Mouse (Mus musculus) hindbrain, embryonic 13.5 days (tissue): ENCODE data around the gene Ankrd28. TPM values are rescaled to one million over a fixed set of nuclear protein-coding genes. Genes with fewer than 3 reads are reported as not detected.

Experiments
- ATAC-seq: fragments of 200-750 bp; cut with Nextera tagmentation; 2 replicates; pipeline ENCODE4 v1.8.0; 2017; ENCODE audit warnings: moderate TSS enrichment; ENCODE audit not compliant: low FRiP score
- H3K27ac ChIP-seq: fragments of 300-500 bp; sonication (generic); 2 replicates; pipeline ENCODE4 v1.5.1; 2015; ENCODE audit warnings: inconsistent platforms, mild to moderate bottlenecking, moderate library complexity
- H3K27me3 ChIP-seq: fragments of 300-500 bp; sonication (generic); 2 replicates; pipeline ENCODE4 v1.6.1; 2015; ENCODE audit warnings: mild to moderate bottlenecking, inconsistent platforms
- H3K36me3 ChIP-seq: fragments of 300-500 bp; sonication (generic); 2 replicates; pipeline ENCODE4 v1.6.1; 2015; ENCODE audit warnings: mild to moderate bottlenecking, inconsistent platforms
- H3K4me1 ChIP-seq: fragments of 300-500 bp; sonication (generic); replicated peaks from 2 replicates; pipeline ENCODE4 v1.6.1; 2015; ENCODE audit warnings: inconsistent platforms
- H3K4me2 ChIP-seq: fragments of 300-500 bp; sonication (generic); 2 replicates; pipeline ENCODE4 v1.6.1; 2015; ENCODE audit warnings: inconsistent platforms, mild to moderate bottlenecking, moderate library complexity
- H3K4me3 ChIP-seq: fragments of 300-500 bp; sonication (generic); 2 replicates; pipeline ENCODE4 v1.5.1; 2015; ENCODE audit warnings: mild to moderate bottlenecking, inconsistent platforms
- H3K9ac ChIP-seq: fragments of 300-500 bp; sonication (generic); 2 replicates; pipeline ENCODE4 v1.6.1; 2015; ENCODE audit warnings: mild to moderate bottlenecking, inconsistent platforms
- H3K9me3 ChIP-seq: fragments of 300-500 bp; sonication (generic); 2 replicates; pipeline ENCODE4 v1.6.1; 2016; ENCODE audit warnings: inconsistent platforms
- WGBS: fragments of 180-500 bp; shearing (Covaris S2); methylation state at CpG from one replicate; pipeline ENCODE4 v1.1.7; 2015; 5-methylcytosine and 5-hydroxymethylcytosine counted together
- polyA plus RNA-seq: library from polyadenylated mRNA; unstranded; fragments of >200 nt; fragmentation: Nextera tagmentation; extraction: Ambion mirVana; gene quantifications from 2 replicates; pipeline ENCODE4 v1.2.1, GENCODE M21; 2015

Gene Ankrd28
- polyA plus RNA-seq, 1 experiment from 2014 or later = 7.8 TPM

DNA sequence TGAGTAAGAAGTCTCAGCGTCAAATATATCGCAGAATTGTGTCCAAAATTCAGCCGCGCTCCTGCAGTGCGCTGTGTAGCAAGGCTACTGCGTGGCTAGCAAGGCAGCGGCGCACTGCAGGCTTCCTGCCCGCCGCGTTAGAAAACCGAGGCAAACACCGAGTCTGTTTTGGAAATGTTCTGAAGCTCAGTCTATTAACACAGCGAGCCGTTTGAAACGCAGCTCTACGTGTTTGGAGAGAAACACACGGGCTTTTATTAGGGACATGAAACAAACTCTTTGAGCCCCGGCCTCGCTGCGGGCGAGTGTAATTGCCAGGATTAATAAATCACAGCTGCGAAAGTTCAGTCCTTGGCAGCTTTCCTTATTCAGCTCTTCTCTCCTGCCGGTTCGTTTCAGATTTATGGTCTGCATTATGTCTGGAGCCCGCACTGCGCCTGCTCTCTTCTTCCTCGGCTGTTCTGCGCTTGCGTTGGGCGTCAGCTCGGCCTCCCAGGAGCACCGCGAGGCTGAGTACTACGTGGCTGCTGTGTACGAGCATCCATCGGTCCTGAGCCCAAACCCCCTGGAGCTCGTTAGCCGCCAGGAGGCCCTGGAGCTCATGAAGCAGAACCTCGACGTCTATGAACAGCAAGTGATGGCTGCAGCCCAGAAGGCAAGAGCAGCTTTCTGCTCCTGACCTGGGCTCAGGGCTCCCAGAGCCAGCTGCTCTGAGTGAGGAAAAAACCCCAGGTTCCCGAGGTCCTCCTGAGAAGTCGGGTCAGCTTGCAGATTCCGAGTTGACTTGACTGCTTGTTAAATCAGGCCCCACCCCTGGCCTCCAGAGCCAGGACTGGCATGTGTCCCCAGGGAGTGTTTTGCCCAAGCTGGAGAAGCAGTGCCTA lies 168.5 kb downstream of the Ankrd28 start:
- peak overlapping the region; percentile 79 for H3K9ac ChIP-seq
- H3K4me1 ChIP-seq = peaks cover 81% of the 10 kb centered on the region
- peak overlapping the region; percentile 99 for H3K27ac ChIP-seq
- ATAC-seq = peak; percentile 95
- peak overlapping the region; percentile 41 for H3K4me3 ChIP-seq
- peaks cover 4% of the 10 kb centered on the region for H3K36me3 ChIP-seq
- WGBS = 6% methylated on average over 44 of the region's 44 CpGs
- peak overlapping the region; percentile 69 for H3K4me2 ChIP-seq
- no peaks in the 10 kb centered on the region for H3K27me3 ChIP-seq
- no peaks in the 10 kb centered on the region for H3K9me3 ChIP-seq

DNA sequence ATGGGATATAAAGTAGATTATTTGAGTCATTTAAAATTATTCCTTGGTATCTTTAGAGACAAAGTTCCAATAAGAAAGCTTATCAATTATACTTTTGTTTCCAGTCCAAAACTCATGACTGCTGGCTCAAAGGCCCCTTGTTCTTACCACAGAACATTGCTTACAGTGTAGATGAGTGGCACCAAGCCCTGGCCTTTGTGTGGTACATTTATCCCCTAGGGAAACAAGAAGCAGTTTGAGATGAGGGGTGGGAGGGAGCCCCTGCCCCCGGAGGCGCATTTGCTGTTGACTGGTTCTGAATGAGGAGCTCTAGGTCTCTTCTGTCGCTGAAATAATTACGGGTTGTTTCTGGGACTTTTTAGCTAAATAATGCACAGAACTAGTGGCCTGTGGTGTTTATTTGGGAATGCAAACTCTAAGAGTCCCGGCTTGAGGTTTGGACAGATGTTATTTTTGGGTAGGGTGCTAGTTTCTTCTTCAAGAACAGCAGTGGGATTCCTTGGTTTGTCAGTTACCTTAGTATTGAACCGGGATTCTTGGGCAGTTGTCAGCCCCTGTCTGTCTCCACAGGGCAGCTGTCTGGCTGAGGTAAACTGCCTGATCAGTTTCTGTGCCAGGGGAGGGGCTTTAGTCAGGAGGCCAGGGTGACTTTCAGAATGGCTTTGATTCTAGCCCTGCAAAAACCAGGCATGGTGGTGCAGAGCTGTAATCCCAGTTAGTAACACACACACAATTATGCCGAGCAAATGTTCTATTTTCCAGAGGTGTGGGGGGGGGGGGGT lies 169.9 kb downstream of the Ankrd28 start:
- peak overlapping the region; percentile 99 for H3K27ac ChIP-seq
- no peaks in the 10 kb centered on the region for H3K9me3 ChIP-seq
- peak overlapping the region; percentile 69; the same call in 1 of the 2 replicates for H3K4me2 ChIP-seq
- no peaks in the 10 kb centered on the region for H3K36me3 ChIP-seq
- H3K27me3 ChIP-seq = no peaks in the 10 kb centered on the region
- H3K9ac ChIP-seq = no peak overlapping the region
- no peak overlapping the region for H3K4me3 ChIP-seq
- ATAC-seq = no peak
- 52% methylated on average over 7 of the region's 7 CpGs for WGBS
- peaks cover 77% of the 10 kb centered on the region for H3K4me1 ChIP-seq

DNA sequence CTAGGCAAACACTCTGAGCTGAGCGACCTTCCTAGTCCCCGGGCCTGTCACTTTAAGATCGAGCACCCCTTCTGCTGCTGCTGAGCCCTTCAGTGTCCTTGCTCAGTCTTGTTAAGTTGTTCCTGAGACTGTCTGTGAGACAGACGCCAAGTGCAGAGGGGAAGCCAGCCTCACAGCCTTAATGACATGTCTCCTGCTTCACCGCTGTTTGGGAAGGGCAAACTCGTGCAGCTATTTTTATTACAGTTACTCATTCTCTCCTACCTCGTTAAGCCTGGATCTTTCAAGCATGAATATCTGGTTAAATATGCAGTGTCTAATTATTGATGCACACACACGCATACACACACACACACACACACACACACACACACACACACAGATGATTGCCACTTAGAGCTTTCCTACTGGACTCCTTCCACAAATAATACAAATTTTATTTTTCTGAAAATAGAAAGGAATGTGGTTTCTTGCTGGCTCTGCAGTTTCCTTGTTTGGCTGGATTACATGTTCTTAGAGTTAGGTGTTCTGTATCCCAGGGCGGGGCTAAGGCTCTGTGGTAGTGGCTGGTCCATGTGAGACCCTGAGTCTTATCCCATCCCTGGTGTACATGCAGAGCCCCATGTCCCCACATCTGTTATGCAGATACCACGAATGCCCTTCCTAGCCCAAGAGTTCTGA lies 170.8 kb downstream of the Ankrd28 start:
- ATAC-seq = no peak
- no peak overlapping the region for H3K4me2 ChIP-seq
- peaks cover 69% of the 10 kb centered on the region for H3K4me1 ChIP-seq
- H3K27ac ChIP-seq = peak overlapping the region; percentile 99
- no peaks in the 10 kb centered on the region for H3K27me3 ChIP-seq
- H3K36me3 ChIP-seq = no peaks in the 10 kb centered on the region
- no peak overlapping the region for H3K9ac ChIP-seq
- 51% methylated on average over 10 of the region's 10 CpGs for WGBS
- no peaks in the 10 kb centered on the region for H3K9me3 ChIP-seq
- H3K4me3 ChIP-seq = no peak overlapping the region

DNA sequence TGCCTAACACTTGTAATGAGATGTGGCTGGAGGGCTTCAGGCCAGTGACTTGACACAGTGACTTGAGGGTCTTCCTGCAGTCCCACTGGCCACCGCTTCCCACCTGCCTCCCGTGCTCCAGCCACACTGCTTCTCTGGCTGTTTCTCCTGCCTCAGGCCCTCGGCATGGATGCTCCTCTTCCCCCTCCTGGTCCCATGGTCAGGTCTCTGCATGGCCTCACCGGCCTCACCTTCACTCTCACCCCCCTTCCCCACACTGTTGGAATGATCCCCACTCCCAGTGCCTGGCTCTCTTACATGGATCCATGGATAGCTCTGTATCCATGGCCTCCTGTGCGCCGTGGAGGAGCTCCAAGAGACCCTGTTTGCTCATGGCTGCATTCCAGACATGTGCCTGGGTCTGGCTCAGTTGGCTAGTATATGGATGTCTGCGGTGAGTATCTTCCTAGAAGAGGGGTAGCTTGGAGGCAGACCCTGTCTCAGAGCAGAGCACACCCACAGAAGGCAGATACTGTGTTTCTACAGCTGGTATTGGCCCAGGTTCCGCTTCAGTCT lies 172.2 kb downstream of the Ankrd28 start:
- H3K4me3 ChIP-seq = no peak overlapping the region
- no peaks in the 10 kb centered on the region for H3K27me3 ChIP-seq
- no peak for ATAC-seq
- H3K27ac ChIP-seq = no peak overlapping the region
- WGBS = 91% methylated on average over 8 of the region's 8 CpGs
- no peaks in the 10 kb centered on the region for H3K9me3 ChIP-seq
- H3K36me3 ChIP-seq = no peaks in the 10 kb centered on the region
- H3K4me2 ChIP-seq = no peak overlapping the region
- H3K9ac ChIP-seq = no peak overlapping the region
- peaks cover 54% of the 10 kb centered on the region for H3K4me1 ChIP-seq

- peaks cover 43% of the 10 kb centered on the region for H3K4me1 ChIP-seq
- 0 out of 2 replicates have a peak overlapping the region, but pooled peaks have one; percentile 35 for H3K27ac ChIP-seq
- no peaks in the 10 kb centered on the region for H3K36me3 ChIP-seq
- H3K9ac ChIP-seq = no peak overlapping the region
- no peak for ATAC-seq
- no peak overlapping the region for H3K4me3 ChIP-seq
- no peaks in the 10 kb centered on the region for H3K9me3 ChIP-seq
- 44% methylated on average over 5 of the region's 5 CpGs for WGBS
- H3K4me2 ChIP-seq = no peak overlapping the region
- H3K27me3 ChIP-seq = no peaks in the 10 kb centered on the region
Observed at GRCm38 (mm10) chr14:31656857-31657645, 173.4 kb downstream of the Ankrd28 start.

- H3K36me3 ChIP-seq = no peaks in the 10 kb centered on the region
- 81% methylated on average over 7 of the region's 7 CpGs for WGBS
- no peak overlapping the region for H3K4me3 ChIP-seq
- peaks cover 39% of the 10 kb centered on the region for H3K4me1 ChIP-seq
- no peak for ATAC-seq
- no peaks in the 10 kb centered on the region for H3K27me3 ChIP-seq
- no peaks in the 10 kb centered on the region for H3K9me3 ChIP-seq
- H3K27ac ChIP-seq = no peak overlapping the region
- no peak overlapping the region for H3K4me2 ChIP-seq
- H3K9ac ChIP-seq = no peak overlapping the region
Observed at GRCm38 (mm10) chr14:31656386-31656785, 174.1 kb downstream of the Ankrd28 start.

DNA sequence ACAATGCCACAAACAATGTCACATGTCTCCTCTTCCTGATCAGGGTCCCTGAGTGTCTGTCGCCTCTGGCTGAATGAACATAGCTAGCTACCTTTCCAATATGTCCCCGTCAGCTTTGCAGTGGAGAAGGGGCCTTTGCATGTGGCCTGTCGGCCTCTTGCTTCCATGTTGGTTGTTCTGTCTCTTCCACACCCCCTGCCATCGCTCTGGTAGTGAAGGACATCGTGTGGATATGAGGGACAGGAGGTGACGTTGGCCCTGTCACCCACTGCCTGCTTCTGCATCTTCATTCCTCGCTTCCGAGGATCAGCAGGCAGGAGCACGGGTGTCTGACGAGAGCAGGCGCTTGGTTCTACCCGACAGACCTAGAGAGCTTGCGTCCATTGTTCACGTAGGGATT lies 175.0 kb downstream of the Ankrd28 start:
- H3K9ac ChIP-seq = no peak overlapping the region
- H3K9me3 ChIP-seq = 0 out of 2 replicates have a peak, but pooled peaks cover under 1% of the 10 kb centered on the region
- ATAC-seq = no peak
- WGBS = 81% methylated on average over 14 of the region's 14 CpGs
- no peak overlapping the region for H3K4me2 ChIP-seq
- H3K4me3 ChIP-seq = no peak overlapping the region
- H3K4me1 ChIP-seq = peaks cover 30% of the 10 kb centered on the region
- no peaks in the 10 kb centered on the region for H3K27me3 ChIP-seq
- no peak overlapping the region for H3K27ac ChIP-seq
- H3K36me3 ChIP-seq = no peaks in the 10 kb centered on the region

DNA sequence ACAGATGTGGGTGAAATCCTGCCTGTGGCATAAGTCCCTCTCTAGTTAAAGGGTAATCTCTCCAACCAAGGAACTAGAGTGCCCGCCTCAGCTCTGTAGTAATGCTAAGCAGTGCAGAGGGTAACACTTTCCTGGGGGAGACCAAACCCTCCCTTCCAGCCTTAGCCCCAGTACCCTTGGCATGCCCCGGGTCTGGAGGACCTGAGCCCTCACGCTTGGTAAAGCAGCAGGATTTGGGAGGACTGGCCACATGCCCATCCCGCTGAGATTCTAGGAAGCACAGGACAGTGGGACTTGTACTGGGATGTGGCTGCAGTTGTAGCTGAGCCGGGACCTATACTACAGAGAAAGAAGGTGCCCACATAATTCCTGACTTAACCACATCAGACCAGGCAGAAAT lies 175.6 kb downstream of the Ankrd28 start:
- no peaks in the 10 kb centered on the region for H3K36me3 ChIP-seq
- 0 out of 2 replicates have a peak, but pooled peaks cover 3% of the 10 kb centered on the region for H3K9me3 ChIP-seq
- no peak overlapping the region for H3K9ac ChIP-seq
- H3K4me3 ChIP-seq = no peak overlapping the region
- H3K27ac ChIP-seq = no peak overlapping the region
- 88% methylated on average over 5 of the region's 5 CpGs for WGBS
- ATAC-seq = no peak
- no peaks in the 10 kb centered on the region for H3K27me3 ChIP-seq
- no peak overlapping the region for H3K4me2 ChIP-seq
- peaks cover 25% of the 10 kb centered on the region for H3K4me1 ChIP-seq

GRCm38 (mm10) chr14:31653101-31653875 lies 177.2 kb downstream of the Ankrd28 start:
- H3K9me3 ChIP-seq = 0 out of 2 replicates have a peak, but pooled peaks cover 3% of the 10 kb centered on the region
- no peak for ATAC-seq
- WGBS = 88% methylated on average over 14 of the region's 14 CpGs
- no peaks in the 10 kb centered on the region for H3K36me3 ChIP-seq
- H3K4me3 ChIP-seq = no peak overlapping the region
- no peak overlapping the region for H3K27ac ChIP-seq
- H3K4me1 ChIP-seq = peaks cover 11% of the 10 kb centered on the region
- H3K4me2 ChIP-seq = no peak overlapping the region
- no peak overlapping the region for H3K9ac ChIP-seq
- no peaks in the 10 kb centered on the region for H3K27me3 ChIP-seq

DNA sequence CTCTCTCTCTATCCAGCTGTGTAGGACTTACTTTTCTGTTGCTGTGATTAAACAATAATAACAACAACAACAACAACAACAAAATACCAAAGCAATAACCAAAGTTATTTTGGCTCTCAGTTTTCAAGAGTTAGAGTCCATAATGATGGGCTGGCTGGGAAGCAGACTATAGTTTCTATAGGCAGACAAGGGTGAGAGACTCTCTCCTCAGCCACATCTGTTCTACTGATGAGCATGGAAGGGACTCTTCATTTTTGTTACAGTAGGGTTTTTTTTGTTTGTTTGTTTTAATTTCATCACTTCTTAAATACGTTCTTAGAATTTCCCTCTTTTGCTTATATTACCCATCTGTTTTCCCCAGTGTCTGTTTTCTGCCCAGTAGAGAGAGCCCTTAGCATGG lies 177.8 kb downstream of the Ankrd28 start:
- Histone ChIP-seq H3K4me3 (no peak overlapping the region), H3K4me2 (no peak overlapping the region), H3K27ac (no peak overlapping the region), H3K9ac (no peak overlapping the region), H3K9me3 (0 out of 2 replicates have a peak, but pooled peaks cover 3% of the 10 kb centered on the region), H3K4me1 (peaks cover 5% of the 10 kb centered on the region), H3K27me3 (no peaks in the 10 kb centered on the region), H3K36me3 (no peaks in the 10 kb centered on the region)
- ATAC-seq = no peak
- WGBS = 89% methylated on average over 1 of the region's 1 CpGs

DNA sequence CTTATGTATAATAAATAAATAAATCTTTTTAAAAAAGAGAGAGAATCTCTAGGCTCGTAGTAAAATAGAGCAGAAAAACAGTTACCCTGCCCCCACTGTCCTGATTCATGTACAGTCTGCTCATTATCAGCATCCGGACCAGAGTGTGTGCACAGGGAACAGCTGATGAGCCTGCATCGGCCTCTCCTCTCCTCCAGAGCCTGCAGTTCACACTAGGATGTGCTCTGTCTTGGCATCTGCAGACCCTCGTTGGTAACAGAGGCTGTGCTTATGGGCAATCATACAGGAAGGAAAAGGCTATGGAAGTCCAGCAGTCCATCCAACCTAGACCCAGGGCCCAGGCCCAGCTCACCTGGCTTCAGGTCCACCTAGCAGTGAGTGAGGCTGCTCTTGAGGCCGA lies 178.3 kb downstream of the Ankrd28 start:
- WGBS = 83% methylated on average over 5 of the region's 5 CpGs
- H3K36me3 ChIP-seq = no peaks in the 10 kb centered on the region
- 0 out of 2 replicates have a peak, but pooled peaks cover 3% of the 10 kb centered on the region for H3K9me3 ChIP-seq
- H3K4me1 ChIP-seq = no peaks in the 10 kb centered on the region
- no peaks in the 10 kb centered on the region for H3K27me3 ChIP-seq
- no peak overlapping the region for H3K4me3 ChIP-seq
- ATAC-seq = no peak
- H3K4me2 ChIP-seq = no peak overlapping the region
- H3K9ac ChIP-seq = no peak overlapping the region
- H3K27ac ChIP-seq = no peak overlapping the region
